Mouse (Mus musculus) thymus, adult 2 months (tissue): ENCODE measurements around the gene Gm9936.

Source experiments
- CTCF ChIP-seq: fragments of 200-500 bp; IDR thresholded peaks from 2 replicates; pipeline ENCODE4 v1.5.1; 2012; ENCODE audit warnings: mild to moderate bottlenecking, control low read depth, low read length, moderate library complexity, borderline replicate concordance; ENCODE audit not compliant: control insufficient read depth, poor library complexity, insufficient read depth; ENCODE audit errors: extremely low read depth
- POLR2A ChIP-seq: fragments of 200-500 bp; IDR thresholded peaks from 2 replicates; pipeline ENCODE4 v1.6.1; 2012; ENCODE audit warnings: mild to moderate bottlenecking, low read length, control low read depth, moderate library complexity; ENCODE audit not compliant: control insufficient read depth, poor library complexity, insufficient read depth; ENCODE audit errors: extremely low read depth

- no peak for TF ChIP-seq CTCF
- TF ChIP-seq POLR2A = no peak
Measured at GRCm38 (mm10) chr5:114879399-114879798, 20.9 kb upstream of the Gm9936 start.
